Mouse (Mus musculus) embryo, embryonic 11 days (tissue): ENCODE data around the gene Cep63.

ENCODE experiments used
- DNase-seq: peaks from one replicate; pipeline ENCODE4 v3.0.0-alpha.2; 2015

Cep63 gene

GRCm38 (mm10) chr9:102629052-102629451, 2.7 kb upstream of the Cep63 start:
- no peak for DNase-seq

GRCm38 (mm10) chr9:102627442-102627841, 1.1 kb upstream of the Cep63 start:
- DNase-seq: no peak

- DNase-seq: no peak
These were observed 498 bp upstream of the Cep63 start for GRCm38 (mm10) chr9:102626839-102627225.

DNA sequence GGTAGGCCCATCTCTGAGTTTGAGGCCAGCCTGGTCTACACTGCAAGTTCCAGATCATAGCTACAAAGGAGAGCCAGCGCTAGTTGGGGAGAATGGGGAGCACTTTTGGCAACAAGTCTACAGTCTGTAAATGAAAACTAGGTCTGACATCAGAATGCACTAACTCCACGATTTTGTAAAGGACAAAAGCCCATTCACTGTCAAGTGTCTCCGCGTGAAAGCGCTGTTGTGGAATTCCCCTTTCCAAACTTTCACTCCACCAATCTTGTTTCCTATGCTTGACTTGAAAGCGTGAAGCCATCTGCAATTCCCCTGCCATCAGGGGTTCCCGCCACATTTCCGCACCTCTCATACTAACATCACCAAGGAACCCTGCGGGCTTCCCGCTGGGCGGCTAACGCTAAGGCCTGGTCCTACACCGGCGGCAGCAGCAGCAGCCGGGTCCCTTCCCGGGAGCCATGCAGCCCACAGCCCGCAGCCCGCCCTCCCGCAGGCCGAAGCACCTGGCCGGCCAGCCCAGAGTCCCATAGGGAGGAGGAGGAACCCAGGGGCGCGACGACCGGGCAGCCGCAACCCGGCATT, 842 bp downstream of the Cep63 start:
- peak; percentile 64 for DNase-seq

DNA sequence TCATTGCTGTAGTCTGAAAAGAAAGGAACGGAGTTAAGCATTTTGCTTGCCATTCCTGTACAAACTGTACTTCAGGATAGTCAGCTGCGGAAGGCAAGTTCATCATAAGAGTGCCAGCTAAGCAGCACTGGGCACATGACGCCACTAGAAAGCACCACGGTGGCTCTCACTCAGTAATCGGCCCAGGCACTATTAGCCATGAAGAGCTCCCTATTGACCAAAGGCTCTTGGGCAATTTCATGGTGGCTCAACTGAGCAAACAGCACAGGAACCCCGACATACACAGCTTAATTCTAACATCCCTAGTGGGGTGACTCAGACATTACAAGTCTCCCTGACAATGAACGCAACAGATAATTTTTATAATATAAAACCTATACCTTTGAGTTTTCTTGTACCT, 2.8 kb downstream of the Cep63 start:
- DNase-seq: no peak

DNA sequence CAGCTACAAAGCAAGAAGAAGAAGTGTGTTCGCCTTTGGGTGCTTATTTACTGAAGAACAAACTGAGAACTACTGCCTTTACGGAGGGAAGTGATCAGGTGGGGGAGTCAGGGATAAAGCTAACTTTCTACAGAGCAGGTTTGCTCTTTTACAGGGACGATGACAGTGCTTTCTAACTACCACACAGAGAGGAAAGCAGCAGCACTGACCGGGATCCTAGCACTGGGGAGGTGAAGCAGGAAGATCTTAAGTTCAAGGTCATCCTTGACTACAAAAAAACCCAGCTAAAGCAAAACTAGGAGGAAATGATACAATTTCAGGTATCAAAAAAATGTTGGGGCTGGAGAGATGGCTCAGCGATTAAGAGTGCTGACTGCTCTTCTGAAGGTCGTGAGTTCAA, 3.5 kb downstream of the Cep63 start:
- DNase-seq: no peak

GRCm38 (mm10) chr9:102622192-102622857, 4.0 kb downstream of the Cep63 start:
- peak; percentile 82 for DNase-seq

- no peak for DNase-seq
These were observed 4.9 kb downstream of the Cep63 start for GRCm38 (mm10) chr9:102621385-102621784.

DNA sequence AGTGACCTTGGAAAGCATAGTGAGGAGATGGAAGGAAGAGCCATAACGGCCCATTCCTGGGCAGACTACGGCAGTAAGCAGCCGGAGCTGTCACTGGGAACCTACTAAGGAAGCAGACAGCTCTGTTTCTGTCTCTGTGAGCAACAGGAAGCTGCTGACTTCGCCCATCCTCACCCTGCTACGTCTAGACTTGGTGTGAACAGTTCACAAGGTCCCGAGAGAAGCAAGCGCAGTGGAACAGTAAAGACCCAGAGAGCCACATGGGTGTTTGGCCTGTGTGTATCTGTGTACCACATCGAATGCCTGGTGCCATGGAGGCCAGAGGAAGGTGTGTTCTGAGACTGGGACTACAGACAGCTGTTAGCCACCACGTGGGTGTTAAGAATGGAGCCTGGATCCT, 10.1 kb downstream of the Cep63 start:
- no peak for DNase-seq

GRCm38 (mm10) chr9:102615071-102615470, 11.3 kb downstream of the Cep63 start:
- no peak for DNase-seq

- no peak for DNase-seq
These were observed 17.1 kb downstream of the Cep63 start for GRCm38 (mm10) chr9:102609221-102609620.

DNA sequence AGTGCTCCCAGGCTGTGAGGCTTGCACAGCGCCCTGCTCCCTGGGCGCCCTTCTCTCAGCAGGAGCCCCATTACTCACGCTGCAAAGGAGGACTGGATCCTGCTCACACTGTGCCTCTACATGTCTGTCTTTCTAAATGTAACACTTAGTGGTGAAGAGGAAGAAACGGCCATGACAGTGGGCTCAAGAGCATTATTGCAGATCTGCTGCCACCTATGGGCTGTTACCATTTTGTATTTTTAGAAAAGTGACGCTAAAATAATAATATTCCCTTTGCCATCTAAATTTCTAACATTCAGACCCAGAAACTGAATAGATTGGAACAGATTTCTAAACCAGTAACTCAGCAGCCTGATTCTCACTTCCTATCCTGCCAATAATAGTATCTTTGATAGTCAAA, 18.9 kb downstream of the Cep63 start:
- no peak for DNase-seq

DNA sequence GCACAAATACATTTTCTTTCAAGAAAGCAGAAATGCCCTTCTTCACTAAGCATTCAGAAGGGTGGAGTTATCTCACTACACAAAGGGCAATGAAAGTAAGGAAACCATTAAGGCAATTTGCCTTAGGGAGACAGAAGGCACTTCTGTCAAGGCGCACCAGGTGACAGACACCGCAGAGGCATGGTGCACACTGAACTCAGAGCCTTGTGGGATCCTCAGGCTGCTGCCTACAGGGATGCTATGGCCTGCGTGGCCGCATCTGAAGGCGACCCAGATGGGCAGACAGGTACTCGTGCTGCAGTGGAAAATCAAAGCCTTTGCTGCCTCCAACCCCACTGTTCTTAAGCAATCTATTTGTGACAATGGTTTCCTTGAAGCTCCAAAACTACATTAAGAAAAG, 21.2 kb downstream of the Cep63 start:
- no peak for DNase-seq

DNA sequence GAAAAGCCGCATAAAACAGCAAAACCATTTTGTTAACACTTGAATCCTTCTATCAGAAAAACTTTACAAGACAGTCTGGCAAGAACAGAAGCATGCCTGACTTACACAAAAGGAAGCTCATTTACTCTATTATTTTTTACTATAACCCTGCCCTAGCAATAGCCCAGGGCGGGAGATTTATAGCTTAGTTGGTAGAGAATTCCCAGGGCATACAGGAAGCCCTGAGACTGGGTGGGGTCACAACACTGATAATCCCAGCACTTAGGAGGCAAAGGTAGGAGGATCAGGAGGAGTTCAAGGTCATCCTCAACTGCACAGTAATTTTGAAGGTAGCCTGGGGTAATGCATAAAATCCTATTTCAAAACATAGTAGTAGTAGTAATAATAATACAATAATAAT, 24.7 kb downstream of the Cep63 start:
- DNase-seq: no peak

DNA sequence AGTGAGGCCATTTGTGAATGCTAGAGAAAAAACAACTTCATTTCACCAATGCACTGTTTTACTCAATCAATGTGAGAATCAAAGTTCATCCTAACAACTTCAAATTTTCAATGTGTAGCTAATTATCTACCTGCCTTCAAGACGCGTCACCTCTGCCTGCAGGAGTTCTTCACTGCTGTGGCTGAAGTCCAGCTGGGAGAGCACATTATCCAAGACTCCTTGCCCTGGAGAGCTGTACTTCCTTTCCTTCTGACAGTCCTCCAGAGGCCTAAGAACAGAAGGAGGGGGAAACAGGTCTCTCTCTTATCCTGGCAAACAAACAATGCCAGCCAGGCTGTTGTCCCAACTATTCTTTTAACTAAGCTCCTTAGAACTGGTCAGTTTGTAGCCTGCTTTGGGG, 25.1 kb downstream of the Cep63 start:
- DNase-seq: no peak

- no peak for DNase-seq
These were observed 30.5 kb downstream of the Cep63 start for GRCm38 (mm10) chr9:102595662-102596436.

DNA sequence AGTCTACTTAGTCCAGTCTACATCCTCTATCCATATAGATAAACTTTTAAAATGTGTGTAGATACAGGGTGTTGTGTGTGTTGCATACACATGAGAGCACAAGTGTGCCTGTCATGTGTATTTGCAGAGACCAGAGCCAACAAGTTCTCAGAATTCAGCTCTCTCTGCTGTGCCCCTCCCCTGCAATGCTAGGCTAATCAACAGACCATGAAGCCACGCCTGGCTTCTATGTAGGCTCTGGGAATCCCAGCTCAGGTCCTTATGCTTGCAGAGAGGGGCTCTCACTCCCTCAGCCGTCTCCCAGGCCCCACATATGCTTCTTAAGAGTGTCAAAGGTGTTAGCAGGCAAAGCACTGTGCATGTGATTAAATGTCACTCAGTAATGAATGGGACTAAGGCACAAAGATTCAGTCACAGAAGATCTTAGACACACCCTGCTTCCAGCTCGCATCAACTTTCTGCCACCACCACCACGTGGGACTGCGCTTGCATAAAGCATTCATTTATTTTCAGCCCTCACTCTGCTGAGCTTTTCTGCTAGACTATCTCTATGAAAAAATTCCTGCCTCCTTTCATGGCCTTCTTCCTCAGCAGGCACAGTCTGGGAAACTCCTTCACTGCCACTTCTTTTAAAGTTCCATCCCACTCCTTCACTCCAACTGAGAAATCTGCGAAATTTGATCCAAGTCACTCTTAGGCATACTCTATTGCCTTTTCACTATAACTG, 31.5 kb downstream of the Cep63 start:
- DNase-seq: no peak

DNA sequence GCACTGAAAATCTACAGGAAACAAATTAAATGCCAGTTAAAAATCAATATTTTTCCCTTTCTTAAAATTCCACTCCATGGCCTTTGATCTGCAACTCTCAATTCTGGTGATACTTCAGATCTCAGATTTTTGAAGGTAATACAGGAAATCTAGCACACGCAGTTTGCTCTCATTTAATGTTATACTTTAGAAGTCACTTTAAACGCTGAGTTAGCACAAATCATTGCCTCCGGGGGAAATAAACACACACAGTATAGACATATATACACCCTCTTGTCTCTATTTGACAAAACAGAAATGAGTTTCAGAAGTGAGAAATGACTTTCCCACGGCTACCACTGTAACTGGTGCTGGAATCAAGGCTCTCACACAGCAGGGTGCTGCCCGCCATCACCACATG, 39.0 kb downstream of the Cep63 start:
- DNase-seq: no peak

DNA sequence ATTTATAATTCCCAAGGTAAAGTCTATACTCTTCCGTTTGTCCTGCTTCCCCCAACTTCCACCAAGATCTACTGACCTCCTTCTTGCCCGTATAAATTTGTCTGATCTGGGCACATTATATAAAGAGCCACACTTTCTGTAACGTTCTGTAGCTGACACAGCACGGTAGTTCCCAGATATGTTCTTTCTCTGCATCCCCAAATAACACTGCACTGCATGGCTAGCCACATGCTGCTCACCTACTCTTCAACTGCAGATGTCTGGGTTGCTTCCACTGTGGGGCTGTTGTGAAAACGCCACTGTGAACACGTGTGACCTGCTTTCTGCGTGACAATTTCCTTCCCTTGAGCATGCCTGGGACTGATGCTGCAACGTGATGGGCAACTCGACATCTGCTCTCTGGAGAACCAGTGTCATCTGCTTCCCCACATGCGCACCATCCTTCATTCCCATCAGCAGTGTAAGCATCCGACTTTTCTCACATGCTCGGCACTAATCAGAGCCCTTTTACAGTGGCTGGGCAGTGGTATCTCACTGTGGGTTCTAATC, 44.3 kb downstream of the Cep63 start:
- no peak for DNase-seq

DNA sequence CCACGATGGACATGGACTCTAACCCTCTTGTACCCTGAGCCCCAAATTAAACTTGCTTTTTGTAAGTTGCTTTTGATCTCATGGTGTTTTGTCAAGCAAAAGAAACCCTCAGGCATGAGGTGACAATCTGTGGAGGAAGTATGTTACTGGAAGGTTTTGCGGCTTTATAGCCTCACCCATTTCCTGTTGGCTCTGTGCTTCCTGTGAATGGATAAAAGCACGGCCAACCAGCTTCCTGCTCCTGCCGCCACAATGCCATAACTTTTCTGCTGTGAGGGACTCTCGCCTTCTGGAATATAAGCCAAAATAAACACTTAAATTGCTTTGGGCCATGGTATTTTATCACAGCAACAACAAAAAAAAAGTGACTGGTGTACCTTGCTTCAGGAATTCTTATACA, 48.9 kb downstream of the Cep63 start:
- no peak for DNase-seq

DNA sequence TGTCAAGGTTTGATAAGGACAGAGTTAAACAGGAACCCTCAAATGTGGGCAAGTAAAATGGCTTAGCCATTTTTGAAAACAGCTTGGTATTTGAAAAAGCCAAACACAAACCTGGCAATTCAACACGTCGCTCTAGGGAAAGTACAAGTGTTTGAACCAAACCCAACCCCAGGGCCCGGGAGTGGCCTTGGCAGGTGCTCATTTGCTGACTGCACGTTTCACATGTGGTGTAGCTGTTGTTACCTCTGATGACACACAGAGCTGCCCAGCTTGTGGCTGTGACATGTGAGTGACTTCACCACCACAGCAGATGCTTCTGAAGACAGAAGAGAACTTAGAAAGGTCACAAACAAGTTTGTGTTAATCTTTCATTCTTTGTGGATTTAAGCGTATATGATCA, 53.4 kb downstream of the Cep63 start:
- DNase-seq: no peak

DNA sequence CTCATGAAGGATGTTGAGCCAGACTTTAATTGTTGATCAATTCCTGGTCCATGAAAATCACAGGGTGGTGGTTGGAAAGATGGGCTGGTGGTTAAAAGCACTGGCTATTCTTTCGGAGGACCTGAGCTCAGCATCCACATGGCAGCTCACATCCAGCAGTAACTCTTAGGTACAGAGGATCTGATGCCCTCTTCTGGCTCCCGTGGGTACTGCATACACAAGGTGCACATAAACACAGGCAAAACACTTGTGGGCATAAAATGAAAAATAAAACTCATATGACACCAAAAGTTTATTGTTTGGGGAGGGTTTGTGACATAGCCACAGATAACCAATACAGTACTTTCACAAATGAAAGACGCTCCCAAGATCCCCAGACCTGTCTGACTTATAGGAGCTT, 67.9 kb downstream of the Cep63 start:
- no peak for DNase-seq

DNA sequence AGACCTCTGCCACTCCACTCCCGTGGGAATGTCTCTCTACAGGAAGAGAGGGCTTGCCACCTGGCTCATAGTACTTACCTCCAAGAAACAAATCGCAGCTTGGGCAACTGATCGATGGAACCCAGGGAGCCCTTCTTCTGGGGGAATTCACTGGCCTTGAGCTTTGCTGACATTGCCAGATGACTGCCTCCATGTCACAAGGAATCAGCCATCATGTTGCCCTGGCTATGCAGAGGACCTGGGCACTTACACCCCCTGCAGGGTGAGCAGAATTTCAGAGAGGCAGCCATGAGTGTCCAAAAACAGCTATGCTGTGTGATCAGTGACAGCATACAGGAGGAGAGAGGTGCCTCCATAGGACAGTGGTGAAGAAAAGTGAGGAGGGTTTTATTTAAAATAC, 72.6 kb downstream of the Cep63 start:
- DNase-seq: no peak
